Mouse (Mus musculus): ENCODE measurements around the gene Olfr1346.

DNA sequence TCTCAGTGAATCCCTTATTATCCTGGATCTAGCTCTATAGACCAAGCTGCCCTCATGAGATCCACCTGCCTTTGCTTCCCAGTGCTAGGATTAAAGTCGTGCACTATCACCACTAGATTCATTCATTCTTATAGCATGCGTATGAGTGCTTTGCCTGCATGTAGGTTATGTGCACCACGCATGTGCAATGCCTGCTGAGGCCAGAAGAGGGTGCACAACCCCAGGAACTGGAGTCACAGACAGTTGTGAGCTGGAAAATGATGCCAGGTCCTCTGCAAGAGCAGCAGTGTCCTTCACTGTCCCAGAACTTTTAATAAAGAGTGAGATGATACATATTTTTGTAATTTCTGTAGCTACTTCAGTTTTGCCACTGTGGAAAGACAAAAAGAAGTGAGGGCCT is 58.1 kb downstream of the Olfr1346 start:
- no peak for TF ChIP-seq POLR2A (IDR thresholded peaks at IDR 0.05; ENCODE audit: insufficient read depth, low read depth, low read length)
- TF ChIP-seq CTCF (IDR thresholded peaks at IDR 0.05): no peak

Measured in heart, adult 2 months (tissue).